Mouse (Mus musculus) midbrain, embryonic 13.5 days (tissue): Measurements from ENCODE around the gene Nsmce4a. TPM values are rescaled to one million over a fixed set of nuclear protein-coding genes. Genes with fewer than 3 reads are reported as not detected.
A peak's percentile ranks its signal among the peaks of the same experiment; 100 is the strongest.

ENCODE experiments used
- ATAC-seq: fragments of 200-750 bp; cut with Nextera tagmentation; 2 replicates; pipeline ENCODE4 v1.8.0; 2017; ENCODE audit warnings: mild to moderate bottlenecking, moderate TSS enrichment, moderate library complexity
- H3K27ac ChIP-seq: fragments of 300-500 bp; sonication (generic); 2 replicates; pipeline ENCODE4 v1.5.1; 2015; ENCODE audit warnings: inconsistent platforms, mild to moderate bottlenecking, moderate library complexity
- H3K27me3 ChIP-seq: fragments of 300-500 bp; sonication (generic); 2 replicates; pipeline ENCODE4 v1.6.1; 2015; ENCODE audit warnings: mild to moderate bottlenecking, inconsistent platforms
- H3K36me3 ChIP-seq: fragments of 300-500 bp; sonication (generic); 2 replicates; pipeline ENCODE4 v1.6.1; 2015; ENCODE audit warnings: mild to moderate bottlenecking, inconsistent platforms
- H3K4me1 ChIP-seq: fragments of 300-500 bp; sonication (generic); replicated peaks from 2 replicates; pipeline ENCODE4 v1.6.1; 2015; ENCODE audit warnings: inconsistent platforms
- H3K4me2 ChIP-seq: fragments of 300-500 bp; sonication (generic); replicated peaks from 2 replicates; pipeline ENCODE4 v1.6.1; 2015; ENCODE audit warnings: moderate library complexity, mild to moderate bottlenecking, inconsistent platforms
- H3K4me3 ChIP-seq: fragments of 300-500 bp; sonication (generic); replicated peaks from 2 replicates; pipeline ENCODE4 v1.5.1; 2015; ENCODE audit warnings: mild to moderate bottlenecking, inconsistent platforms
- H3K9ac ChIP-seq: fragments of 300-500 bp; sonication (generic); replicated peaks from 2 replicates; pipeline ENCODE4 v1.6.1; 2015; ENCODE audit warnings: mild to moderate bottlenecking, inconsistent platforms
- H3K9me3 ChIP-seq: fragments of 300-500 bp; sonication (generic); 2 replicates; pipeline ENCODE4 v1.6.1; 2016; ENCODE audit warnings: mild to moderate bottlenecking, inconsistent platforms
- WGBS: fragments of 180-500 bp; shearing (Covaris S2); methylation state at CpG from one replicate; pipeline ENCODE4 v1.1.7; 2015; 5-methylcytosine and 5-hydroxymethylcytosine counted together
- polyA plus RNA-seq: library from polyadenylated mRNA; unstranded; fragments of >200 nt; fragmentation: Nextera tagmentation; extraction: Ambion mirVana; gene quantifications from 2 replicates; pipeline ENCODE4 v1.2.1, GENCODE M21; 2015

Nsmce4a gene
- polyA plus RNA-seq, 1 experiment from 2014 or later = 114 TPM

DNA sequence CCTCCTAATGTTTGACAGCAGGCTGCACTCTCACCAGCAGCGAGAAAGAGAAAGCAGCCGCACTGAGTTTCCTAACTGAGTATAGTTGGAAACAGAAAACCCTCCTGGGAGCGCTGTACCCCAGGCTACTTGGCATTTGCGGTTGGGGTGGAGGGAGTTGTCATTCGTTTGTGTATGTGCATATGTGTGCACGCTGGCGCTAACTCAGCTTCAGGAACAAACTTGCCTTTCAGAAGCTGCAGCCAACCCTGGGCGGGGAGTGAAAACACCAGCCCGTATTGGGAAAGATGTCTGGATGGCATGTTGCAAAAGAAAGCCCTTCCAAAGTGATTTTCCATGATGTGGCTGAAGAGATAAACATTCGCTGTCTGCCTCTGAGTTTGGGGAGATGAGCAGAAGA, 4.1 kb upstream of the Nsmce4a start:
- no peaks in the 10 kb centered on the region for H3K36me3 ChIP-seq
- H3K4me3 ChIP-seq = no peak overlapping the region
- no peak for ATAC-seq
- no peaks in the 10 kb centered on the region for H3K9me3 ChIP-seq
- H3K27ac ChIP-seq = no peak overlapping the region
- peaks cover 6% of the 10 kb centered on the region for H3K4me1 ChIP-seq
- H3K9ac ChIP-seq = no peak overlapping the region
- H3K4me2 ChIP-seq = no peak overlapping the region
- WGBS = 51% methylated on average over 10 of the region's 10 CpGs
- no peaks in the 10 kb centered on the region; the same call in 1 of the 2 replicates for H3K27me3 ChIP-seq

- 54% methylated on average over 13 of the region's 13 CpGs for WGBS
- no peaks in the 10 kb centered on the region for H3K9me3 ChIP-seq
- H3K36me3 ChIP-seq = no peaks in the 10 kb centered on the region
- H3K4me3 ChIP-seq = no peak overlapping the region
- H3K4me1 ChIP-seq = peaks cover 6% of the 10 kb centered on the region
- ATAC-seq = peak; percentile 79
- no peak overlapping the region for H3K9ac ChIP-seq
- H3K27me3 ChIP-seq = no peaks in the 10 kb centered on the region; the same call in 1 of the 2 replicates
- 0 out of 2 replicates have a peak overlapping the region, but pooled peaks have one; percentile 30 for H3K27ac ChIP-seq
- no peak overlapping the region for H3K4me2 ChIP-seq
These were observed 1.5 kb upstream of the Nsmce4a start for GRCm38 (mm10) chr7:130574211-130574991.

GRCm38 (mm10) chr7:130573746-130574145, 828 bp upstream of the Nsmce4a start:
- Histone ChIP-seq H3K4me1 (peaks cover 6% of the 10 kb centered on the region), H3K36me3 (no peaks in the 10 kb centered on the region), H3K9me3 (no peaks in the 10 kb centered on the region), H3K4me3 (no peak overlapping the region), H3K4me2 (no peak overlapping the region), H3K27me3 (no peaks in the 10 kb centered on the region; the same call in 1 of the 2 replicates), H3K9ac (no peak overlapping the region), H3K27ac (no peak overlapping the region)
- no peak for ATAC-seq
- 94% methylated on average over 10 of the region's 10 CpGs for WGBS

DNA sequence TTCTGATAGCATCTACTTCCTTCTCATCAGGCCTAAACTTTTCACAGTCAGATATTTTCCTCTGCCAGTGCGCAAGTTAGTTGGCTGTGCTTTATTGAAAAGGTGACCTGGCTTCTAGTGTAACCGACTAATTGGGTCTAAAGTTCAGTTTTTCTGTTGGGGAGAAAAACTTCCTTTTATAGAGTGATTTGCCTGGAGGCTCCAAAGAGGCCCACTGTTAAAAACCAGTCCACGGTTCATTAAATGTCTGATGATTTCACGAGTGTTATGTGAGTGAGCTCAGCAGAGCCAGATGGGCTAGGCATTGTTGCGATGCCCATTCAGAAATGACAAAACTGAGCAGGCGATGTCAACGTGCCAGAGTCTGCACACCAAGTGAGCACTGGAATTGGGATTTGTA, 2.4 kb downstream of the Nsmce4a start:
- no peak for ATAC-seq
- Histone ChIP-seq H3K27ac (no peak overlapping the region), H3K9me3 (no peaks in the 10 kb centered on the region), H3K9ac (no peak overlapping the region), H3K4me2 (no peak overlapping the region), H3K4me1 (peaks cover 6% of the 10 kb centered on the region), H3K4me3 (no peak overlapping the region), H3K27me3 (no peaks in the 10 kb centered on the region), H3K36me3 (no peaks in the 10 kb centered on the region)
- 50% methylated on average over 7 of the region's 7 CpGs for WGBS

DNA sequence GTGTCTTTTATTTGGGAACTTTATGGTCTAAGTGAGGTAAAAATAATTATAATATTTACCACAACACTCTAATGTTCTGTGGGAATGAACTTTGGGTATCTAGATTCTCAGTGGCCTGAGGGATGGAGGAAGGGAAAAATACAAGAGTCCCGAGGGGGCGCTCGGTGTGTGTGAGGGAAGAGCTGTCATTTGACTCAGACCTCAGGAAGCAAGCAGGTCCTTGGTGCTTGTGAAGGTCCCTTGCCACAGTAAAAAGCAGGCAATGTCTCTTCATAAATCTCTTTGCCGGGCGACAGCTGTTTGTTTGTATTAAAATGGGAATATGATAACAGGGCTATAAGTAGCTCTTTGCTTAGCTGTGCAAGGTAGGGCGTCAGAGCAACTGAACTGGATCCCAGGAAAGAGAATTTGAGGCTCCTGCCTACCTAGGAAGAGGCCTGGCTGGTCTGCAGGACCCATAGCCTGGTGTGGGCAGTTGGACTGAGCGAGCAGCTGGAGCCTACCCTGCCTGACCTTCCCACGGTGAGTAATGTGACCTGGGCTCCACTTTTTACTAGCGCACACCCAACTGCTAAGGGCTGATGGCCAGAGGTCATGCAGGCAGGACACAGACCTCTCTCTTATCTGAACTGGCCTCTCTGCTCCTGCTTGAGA, 4.0 kb downstream of the Nsmce4a start:
- no peak overlapping the region for H3K27ac ChIP-seq
- WGBS = 85% methylated on average over 9 of the region's 9 CpGs

DNA sequence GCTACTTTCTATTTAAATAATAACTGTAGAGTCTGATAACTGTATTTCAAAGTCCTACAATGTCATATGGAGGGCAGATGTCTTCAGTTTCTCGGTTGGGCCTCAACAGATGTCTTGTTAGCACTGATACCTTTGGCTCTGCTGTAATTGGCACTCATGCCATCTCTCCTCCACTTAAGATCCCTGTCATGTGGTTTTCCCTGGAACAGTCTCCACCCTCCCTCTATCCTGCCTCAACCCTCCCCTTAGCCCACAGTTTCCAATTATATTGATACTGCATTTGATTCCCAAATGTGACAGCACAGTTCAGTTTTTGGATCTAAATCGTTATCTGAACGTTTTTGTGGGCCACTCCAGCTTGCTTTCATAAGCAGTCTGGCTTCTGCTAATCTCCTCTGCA, 8.3 kb downstream of the Nsmce4a start:
- H3K36me3 ChIP-seq = no peaks in the 10 kb centered on the region
- H3K4me2 ChIP-seq = no peak overlapping the region
- no peak for ATAC-seq
- H3K27me3 ChIP-seq = no peaks in the 10 kb centered on the region
- 75% methylated on average over 3 of the region's 3 CpGs for WGBS
- no peak overlapping the region for H3K27ac ChIP-seq
- no peak overlapping the region for H3K4me3 ChIP-seq
- H3K9ac ChIP-seq = no peak overlapping the region
- no peaks in the 10 kb centered on the region for H3K9me3 ChIP-seq
- H3K4me1 ChIP-seq = no peaks in the 10 kb centered on the region

More for the DNA sequence above, 4.0 kb downstream of the Nsmce4a start:
- H3K9me3 ChIP-seq = no peaks in the 10 kb centered on the region
- ATAC-seq = no peak
- H3K4me3 ChIP-seq = no peak overlapping the region
- no peaks in the 10 kb centered on the region for H3K27me3 ChIP-seq
- no peaks in the 10 kb centered on the region for H3K4me1 ChIP-seq
- no peak overlapping the region for H3K4me2 ChIP-seq
- H3K9ac ChIP-seq = no peak overlapping the region
- H3K36me3 ChIP-seq = no peaks in the 10 kb centered on the region

GRCm38 (mm10) chr7:130563880-130564279, 9.0 kb downstream of the Nsmce4a start:
- WGBS = 68% methylated on average over 4 of the region's 4 CpGs
- Histone ChIP-seq H3K36me3 (no peaks in the 10 kb centered on the region), H3K4me3 (no peak overlapping the region), H3K9me3 (no peaks in the 10 kb centered on the region), H3K27me3 (no peaks in the 10 kb centered on the region), H3K27ac (no peak overlapping the region), H3K4me1 (no peaks in the 10 kb centered on the region), H3K9ac (no peak overlapping the region), H3K4me2 (no peak overlapping the region)
- no peak for ATAC-seq

DNA sequence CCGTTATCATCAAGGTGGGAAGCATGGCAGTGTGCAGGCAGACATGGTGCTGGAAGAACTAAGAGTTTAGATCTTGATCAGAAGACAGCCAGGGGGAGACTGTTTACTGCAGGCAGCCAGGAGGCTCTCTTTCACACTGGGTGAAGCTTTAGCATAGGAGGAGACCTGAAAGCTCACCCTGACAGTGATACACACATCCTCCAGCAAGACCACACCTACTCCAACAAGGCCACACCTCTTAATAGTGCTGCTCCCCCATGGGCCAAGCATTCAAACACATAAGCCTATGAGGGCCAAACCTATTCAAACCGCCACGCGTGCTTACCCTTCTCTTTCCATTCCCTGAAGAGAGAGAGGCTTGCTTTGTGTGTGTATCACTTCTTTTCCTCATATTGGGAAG, 9.6 kb downstream of the Nsmce4a start:
- H3K4me2 ChIP-seq = no peak overlapping the region
- no peak for ATAC-seq
- 89% methylated on average over 4 of the region's 4 CpGs for WGBS
- no peaks in the 10 kb centered on the region for H3K27me3 ChIP-seq
- H3K9ac ChIP-seq = no peak overlapping the region
- H3K9me3 ChIP-seq = no peaks in the 10 kb centered on the region
- H3K4me3 ChIP-seq = no peak overlapping the region
- no peak overlapping the region for H3K27ac ChIP-seq
- H3K4me1 ChIP-seq = no peaks in the 10 kb centered on the region
- H3K36me3 ChIP-seq = no peaks in the 10 kb centered on the region

DNA sequence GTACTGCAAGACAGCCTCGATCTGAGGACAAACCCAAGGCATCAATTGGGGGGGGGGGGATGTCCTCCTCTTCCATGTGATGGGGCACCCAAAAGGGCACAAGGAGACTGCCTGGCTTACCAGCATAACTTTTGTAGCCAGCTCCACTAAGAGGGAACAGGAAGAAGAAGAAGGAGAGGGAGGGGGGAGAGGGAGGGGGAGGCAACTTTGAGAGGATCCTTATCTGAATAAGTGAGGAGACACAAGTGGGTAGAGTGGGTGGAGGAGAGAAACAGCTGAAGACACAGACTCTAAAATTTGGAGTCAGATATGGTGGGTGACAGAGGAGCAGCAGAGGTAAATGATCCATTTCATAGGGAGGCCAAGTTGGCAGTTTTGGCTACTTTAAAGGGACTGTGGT, 12.0 kb downstream of the Nsmce4a start:
- Histone ChIP-seq H3K4me3 (no peak overlapping the region), H3K4me1 (no peaks in the 10 kb centered on the region), H3K27ac (no peak overlapping the region), H3K9me3 (no peaks in the 10 kb centered on the region), H3K36me3 (no peaks in the 10 kb centered on the region), H3K27me3 (no peaks in the 10 kb centered on the region), H3K9ac (no peak overlapping the region), H3K4me2 (no peak overlapping the region)
- no peak for ATAC-seq
- WGBS = 70% methylated on average over 1 of the region's 1 CpGs

DNA sequence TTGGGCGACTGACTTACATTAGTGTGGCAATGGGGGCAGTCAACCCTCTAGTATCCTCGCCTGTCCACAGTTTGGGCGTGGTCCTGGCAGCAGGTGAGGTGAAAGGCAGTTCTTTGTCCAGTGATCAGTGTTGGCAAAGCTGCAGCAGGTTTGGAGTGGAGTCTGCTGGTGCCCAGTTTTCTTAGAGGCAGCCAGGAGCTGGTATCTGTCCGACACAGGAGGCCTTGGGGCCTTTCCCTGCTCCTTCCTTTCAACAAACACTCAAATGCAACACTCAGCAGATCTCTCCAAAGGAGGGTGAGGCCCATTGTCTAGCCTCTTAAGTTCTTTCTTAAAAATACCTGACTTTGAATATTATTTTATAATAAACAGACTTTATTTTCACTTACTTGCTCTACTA, 14.3 kb downstream of the Nsmce4a start:
- WGBS = 80% methylated on average over 4 of the region's 4 CpGs
- no peak for ATAC-seq
- H3K27me3 ChIP-seq = 0 out of 2 replicates have a peak, but pooled peaks cover 4% of the 10 kb centered on the region
- peaks cover 9% of the 10 kb centered on the region for H3K4me1 ChIP-seq
- H3K27ac ChIP-seq = no peak overlapping the region
- no peaks in the 10 kb centered on the region for H3K9me3 ChIP-seq
- H3K4me3 ChIP-seq = no peak overlapping the region
- no peak overlapping the region for H3K4me2 ChIP-seq
- no peak overlapping the region for H3K9ac ChIP-seq
- H3K36me3 ChIP-seq = no peaks in the 10 kb centered on the region

GRCm38 (mm10) chr7:130555597-130555996, 17.3 kb downstream of the Nsmce4a start:
- H3K9ac ChIP-seq = no peak overlapping the region
- H3K27ac ChIP-seq = no peak overlapping the region
- H3K36me3 ChIP-seq = no peaks in the 10 kb centered on the region
- 44% methylated on average over 5 of the region's 5 CpGs for WGBS
- peaks cover 9% of the 10 kb centered on the region for H3K4me1 ChIP-seq
- H3K27me3 ChIP-seq = 0 out of 2 replicates have a peak, but pooled peaks cover 4% of the 10 kb centered on the region
- no peak for ATAC-seq
- H3K4me2 ChIP-seq = no peak overlapping the region
- H3K9me3 ChIP-seq = no peaks in the 10 kb centered on the region
- no peak overlapping the region for H3K4me3 ChIP-seq

DNA sequence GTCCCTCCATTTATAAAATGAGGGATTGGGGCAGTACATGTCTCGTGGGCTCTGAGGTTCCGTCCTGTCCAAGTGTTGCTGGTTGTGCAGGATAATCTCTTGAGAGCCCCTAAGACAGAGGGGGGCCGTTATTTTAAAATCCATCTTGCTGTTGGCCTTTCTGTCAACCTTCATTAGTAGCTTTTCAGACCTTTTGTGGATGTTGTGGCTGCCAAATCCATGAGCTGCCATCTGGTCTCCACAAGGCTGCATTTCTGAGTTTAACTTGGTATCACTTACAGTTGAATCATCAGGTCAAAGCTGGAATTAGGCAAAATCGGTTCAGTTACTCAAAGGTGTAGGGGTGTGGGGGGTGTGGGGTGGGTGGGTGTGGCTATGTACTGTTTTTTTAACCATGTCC, 19.6 kb downstream of the Nsmce4a start:
- Histone ChIP-seq H3K36me3 (no peaks in the 10 kb centered on the region), H3K4me3 (no peak overlapping the region), H3K27me3 (0 out of 2 replicates have a peak, but pooled peaks cover 4% of the 10 kb centered on the region), H3K27ac (no peak overlapping the region), H3K9ac (no peak overlapping the region), H3K4me1 (peaks cover 9% of the 10 kb centered on the region), H3K9me3 (no peaks in the 10 kb centered on the region), H3K4me2 (no peak overlapping the region)
- WGBS = 73% methylated on average over 4 of the region's 4 CpGs
- ATAC-seq = no peak
